Mouse (Mus musculus): ENCODE measurements around the gene Actl11. TPM values are rescaled to one million over a fixed set of nuclear protein-coding genes. Genes with fewer than 3 reads are reported as not detected.

Gene Actl11
- polyA plus RNA-seq (2015; fragmentation: Illumina TruSeq; extraction: RNeasy Lipid Tissue Mini Kit (QIAGEN cat#74804); ENCODE audit: low read depth, low replicate concordance): not detected

DNA sequence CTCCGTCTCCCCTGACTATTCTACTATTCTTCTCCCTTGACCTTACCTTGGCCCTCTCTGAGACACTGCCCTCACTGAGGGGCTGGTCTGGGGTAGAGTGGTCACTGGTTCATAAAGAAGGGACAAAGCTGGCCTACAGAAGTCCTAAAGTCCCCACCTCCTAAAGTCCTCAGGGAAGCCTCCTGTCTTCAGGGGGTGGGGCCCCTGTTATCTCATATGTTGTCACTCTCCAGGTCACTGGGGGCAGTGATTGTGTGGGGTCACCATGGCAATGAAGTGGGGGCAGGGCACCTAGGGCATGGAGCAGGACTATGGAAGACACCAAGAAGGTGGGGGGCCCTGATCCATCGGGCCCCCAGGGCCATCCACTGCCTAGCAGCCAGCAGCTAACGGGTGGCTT is at the start of gene Actl11:
Gene Actl11, plus strand, starts transcription at position 301 of the 400 bp plus-strand sequence.

DNA sequence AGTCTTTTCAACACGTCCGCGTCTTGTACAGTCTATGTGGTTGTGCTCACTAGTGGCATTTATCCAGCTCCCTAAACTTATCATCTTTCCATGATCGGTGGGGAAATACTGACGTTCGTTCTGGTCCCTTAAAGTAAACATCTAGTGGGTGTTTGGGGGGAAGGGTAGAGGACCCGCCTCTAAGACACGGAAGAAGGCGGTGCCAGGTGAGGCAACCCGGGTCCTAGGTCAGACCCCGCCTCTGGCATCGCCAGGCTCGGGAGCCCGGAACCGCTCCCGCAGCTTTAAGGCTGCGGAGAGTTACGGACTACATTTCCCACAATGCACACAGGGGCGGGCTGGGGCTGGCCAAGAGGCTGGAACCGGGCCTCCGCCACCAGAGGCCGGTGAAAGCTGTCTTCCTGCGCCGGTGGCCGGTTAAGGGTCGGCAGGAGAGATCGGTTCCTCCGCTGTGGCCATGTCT is 40.4 kb upstream of the Actl11 start, which contains the start of gene Mon1a:
Gene Mon1a, plus strand, starts transcription at position 348 of the 463 bp plus-strand sequence.

DNA sequence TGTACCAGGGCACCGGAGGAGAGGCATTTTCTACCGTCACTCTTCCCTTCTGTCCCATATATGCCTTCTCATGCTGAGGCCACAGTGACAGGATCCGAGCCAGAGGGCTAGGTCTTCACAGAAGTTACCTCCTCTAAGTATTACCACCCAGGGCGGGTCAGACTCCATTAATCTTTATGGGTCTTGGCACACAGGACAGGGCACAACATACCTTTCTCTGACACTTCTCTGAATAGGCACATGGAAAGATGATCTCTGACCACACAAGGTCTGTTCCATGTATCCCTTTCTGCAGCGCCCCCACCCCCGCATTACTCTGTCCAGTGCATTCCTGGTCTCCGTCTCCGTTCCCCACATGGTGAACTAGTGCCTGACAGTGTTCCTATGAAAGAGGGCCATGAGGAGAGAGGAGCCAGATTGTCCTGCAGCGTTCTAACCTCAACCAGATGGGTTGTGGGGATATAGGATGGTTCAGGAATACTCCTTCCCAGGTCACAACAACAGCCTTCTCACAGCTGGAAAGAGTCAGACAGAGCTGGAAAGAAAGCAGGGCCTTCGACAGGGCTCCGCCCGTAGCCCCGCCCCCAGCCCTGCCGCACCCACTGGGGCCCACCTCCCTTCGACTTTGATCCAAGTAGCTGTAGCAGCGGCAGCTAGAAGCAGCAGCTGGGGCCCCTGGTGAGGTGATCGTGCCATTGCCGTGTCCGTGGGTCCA is 21.9 kb upstream of the Actl11 start, which contains the start of gene Mst1r:
Gene Mst1r, plus strand, starts transcription at position 622 of the 715 bp plus-strand sequence.

DNA sequence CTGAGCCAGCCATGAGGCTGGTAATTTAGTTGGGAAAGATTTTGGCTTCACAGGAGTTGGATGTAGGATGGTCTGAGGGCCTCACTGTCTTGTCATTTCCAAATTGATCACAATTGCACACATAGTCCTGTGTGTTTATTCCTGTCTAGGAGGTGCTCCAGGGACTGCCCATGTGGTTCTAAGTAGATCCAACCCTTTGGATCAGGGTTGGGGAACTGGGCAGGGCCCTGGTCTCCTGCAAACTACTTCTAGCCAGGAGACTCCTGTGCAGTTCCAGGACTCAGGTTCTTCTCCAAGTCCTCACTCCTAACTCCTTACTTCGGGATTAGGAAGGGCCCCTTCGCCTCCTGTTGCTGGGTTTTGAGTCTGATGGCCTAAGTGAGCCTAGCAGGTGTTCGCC is 7.1 kb downstream of the Actl11 start, which contains the start of gene Camkv:
Gene Camkv, plus strand, starts transcription at position 301 of the 400 bp plus-strand sequence.

DNA sequence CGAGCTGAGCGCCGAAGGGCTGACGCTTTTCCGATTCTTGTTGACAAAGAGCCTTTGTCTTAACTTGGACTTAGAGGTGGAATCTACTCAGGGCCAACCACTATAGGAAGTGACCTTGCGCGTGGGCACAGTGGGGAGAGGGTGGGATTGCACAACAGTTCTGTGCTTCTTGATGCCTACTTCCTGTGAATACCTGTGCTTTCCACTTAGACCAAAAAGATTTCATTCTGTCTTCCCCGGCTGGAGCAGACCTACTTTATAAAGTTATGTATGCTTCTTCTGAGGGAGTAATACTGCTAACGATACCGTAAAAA is 21.6 kb downstream of the Actl11 start, which contains the start of gene Traip:
Gene Traip, plus strand, starts transcription at position 215 of the 314 bp plus-strand sequence.

DNA sequence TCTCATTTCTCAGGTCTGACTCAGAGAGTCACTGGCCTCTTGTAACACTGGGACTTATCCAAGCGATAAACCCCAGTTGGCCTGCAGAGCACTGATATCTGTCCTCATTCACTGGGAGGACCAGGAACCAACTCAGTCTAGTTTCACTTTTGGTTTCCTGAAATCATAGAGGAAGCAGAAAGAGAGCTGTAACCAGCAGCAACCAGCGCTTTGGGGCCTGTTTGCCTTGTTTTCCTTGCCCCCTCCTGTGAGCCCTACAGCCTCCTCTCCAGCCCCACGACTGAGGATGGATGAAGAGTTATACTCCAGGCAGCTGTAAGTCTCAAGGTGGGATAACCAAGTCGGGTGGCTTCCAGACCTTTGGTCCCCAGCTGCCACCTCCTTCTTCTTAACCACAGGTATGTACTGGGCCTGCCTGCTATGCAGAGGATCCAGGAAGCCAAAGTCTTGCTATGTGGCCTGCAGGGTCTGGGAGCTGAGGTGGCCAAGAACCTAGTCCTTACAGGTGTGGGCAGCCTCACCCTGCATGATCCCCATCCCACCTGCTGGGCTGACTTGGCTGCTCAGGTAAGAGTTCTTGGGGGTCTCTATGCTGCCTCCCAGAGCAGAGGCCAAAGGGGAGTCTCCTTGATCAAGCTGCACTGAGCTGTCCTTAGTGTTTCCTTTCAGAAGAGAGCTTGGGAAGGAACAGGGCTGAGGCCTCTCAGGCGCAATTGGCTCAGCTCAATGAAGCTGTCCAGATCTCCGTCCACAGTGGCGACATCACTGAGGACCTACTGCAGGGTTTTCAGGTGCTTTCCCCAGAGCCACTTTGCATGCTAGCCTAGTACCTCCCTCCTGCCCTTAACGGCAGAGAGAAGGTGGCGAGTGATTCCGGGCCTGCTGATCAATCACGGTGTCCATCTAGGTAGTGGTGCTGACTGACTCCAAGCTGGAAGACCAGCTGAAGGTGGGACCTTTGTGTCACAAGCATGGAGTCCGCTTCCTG is 47.4 kb downstream of the Actl11 start, which contains the start of gene Uba7:
Gene Uba7, plus strand, starts transcription at position 107 of the 988 bp plus-strand sequence.

Other genes starting within 250 kb of the Actl11 start
- not detected for gene Gnat1, start 248.8 kb upstream of the Actl11 start, polyA plus RNA-seq (2015; fragmentation: Illumina TruSeq; extraction: RNeasy Lipid Tissue Mini Kit (QIAGEN cat#74804); ENCODE audit: low read depth, low replicate concordance)
- 13.8 TPM for gene Sema3f, start 218.0 kb upstream of the Actl11 start, polyA plus RNA-seq (2015; fragmentation: Illumina TruSeq; extraction: RNeasy Lipid Tissue Mini Kit (QIAGEN cat#74804); ENCODE audit: low read depth, low replicate concordance)
- gene Rbm5, start 157.5 kb upstream of the Actl11 start, polyA plus RNA-seq (2015; fragmentation: Illumina TruSeq; extraction: RNeasy Lipid Tissue Mini Kit (QIAGEN cat#74804); ENCODE audit: low read depth, low replicate concordance): 105 TPM
- 40.5 TPM for gene Rbm6, start 55.2 kb upstream of the Actl11 start, polyA plus RNA-seq (2015; fragmentation: Illumina TruSeq; extraction: RNeasy Lipid Tissue Mini Kit (QIAGEN cat#74804); ENCODE audit: low read depth, low replicate concordance)
- 19.2 TPM for gene Mon1a, start 40.3 kb upstream of the Actl11 start, polyA plus RNA-seq (2015; fragmentation: Illumina TruSeq; extraction: RNeasy Lipid Tissue Mini Kit (QIAGEN cat#74804); ENCODE audit: low read depth, low replicate concordance)
- 0.59 TPM for gene Mst1r, start 21.6 kb upstream of the Actl11 start, polyA plus RNA-seq (2015; fragmentation: Illumina TruSeq; extraction: RNeasy Lipid Tissue Mini Kit (QIAGEN cat#74804); ENCODE audit: low read depth, low replicate concordance)
- gene Camkv, start 7.2 kb downstream of the Actl11 start, polyA plus RNA-seq (2015; fragmentation: Illumina TruSeq; extraction: RNeasy Lipid Tissue Mini Kit (QIAGEN cat#74804); ENCODE audit: low read depth, low replicate concordance): 320 TPM
- 15.5 TPM for gene Traip, start 21.7 kb downstream of the Actl11 start, polyA plus RNA-seq (2015; fragmentation: Illumina TruSeq; extraction: RNeasy Lipid Tissue Mini Kit (QIAGEN cat#74804); ENCODE audit: low read depth, low replicate concordance)
- gene Uba7, start 47.0 kb downstream of the Actl11 start, polyA plus RNA-seq (2015; fragmentation: Illumina TruSeq; extraction: RNeasy Lipid Tissue Mini Kit (QIAGEN cat#74804); ENCODE audit: low read depth, low replicate concordance): 6.5 TPM
- gene Gm20661, start 54.6 kb downstream of the Actl11 start, polyA plus RNA-seq (2015; fragmentation: Illumina TruSeq; extraction: RNeasy Lipid Tissue Mini Kit (QIAGEN cat#74804); ENCODE audit: low read depth, low replicate concordance): 0.46 TPM
- gene Inka1, start 57.4 kb downstream of the Actl11 start, polyA plus RNA-seq (2015; fragmentation: Illumina TruSeq; extraction: RNeasy Lipid Tissue Mini Kit (QIAGEN cat#74804); ENCODE audit: low read depth, low replicate concordance): 4.2 TPM
- 5.1 TPM for gene Cdhr4, start 64.0 kb downstream of the Actl11 start, polyA plus RNA-seq (2015; fragmentation: Illumina TruSeq; extraction: RNeasy Lipid Tissue Mini Kit (QIAGEN cat#74804); ENCODE audit: low read depth, low replicate concordance)
- gene Gm20662, start 67.9 kb downstream of the Actl11 start, polyA plus RNA-seq (2015; fragmentation: Illumina TruSeq; extraction: RNeasy Lipid Tissue Mini Kit (QIAGEN cat#74804); ENCODE audit: low read depth, low replicate concordance): 5.0 TPM
- gene Ip6k1, start 74.0 kb downstream of the Actl11 start, polyA plus RNA-seq (2015; fragmentation: Illumina TruSeq; extraction: RNeasy Lipid Tissue Mini Kit (QIAGEN cat#74804); ENCODE audit: low read depth, low replicate concordance): 160 TPM
- gene Gmppb, start 120.8 kb downstream of the Actl11 start, polyA plus RNA-seq (2015; fragmentation: Illumina TruSeq; extraction: RNeasy Lipid Tissue Mini Kit (QIAGEN cat#74804); ENCODE audit: low read depth, low replicate concordance): 17.9 TPM
- gene Amigo3, start 124.7 kb downstream of the Actl11 start, polyA plus RNA-seq (2015; fragmentation: Illumina TruSeq; extraction: RNeasy Lipid Tissue Mini Kit (QIAGEN cat#74804); ENCODE audit: low read depth, low replicate concordance): 1.4 TPM
- not detected for gene Mst1, start 152.0 kb downstream of the Actl11 start, polyA plus RNA-seq (2015; fragmentation: Illumina TruSeq; extraction: RNeasy Lipid Tissue Mini Kit (QIAGEN cat#74804); ENCODE audit: low read depth, low replicate concordance)
- gene Rnf123, start 154.9 kb downstream of the Actl11 start, polyA plus RNA-seq (2015; fragmentation: Illumina TruSeq; extraction: RNeasy Lipid Tissue Mini Kit (QIAGEN cat#74804); ENCODE audit: low read depth, low replicate concordance): 52.1 TPM
- 21.4 TPM for gene Apeh, start 166.1 kb downstream of the Actl11 start, polyA plus RNA-seq (2015; fragmentation: Illumina TruSeq; extraction: RNeasy Lipid Tissue Mini Kit (QIAGEN cat#74804); ENCODE audit: low read depth, low replicate concordance)

All from brain, adult 10 weeks (tissue).